Mouse (Mus musculus) CH12.LX (cell line): ENCODE measurements around the gene Ica1l. TPM values are rescaled to one million over a fixed set of nuclear protein-coding genes. Genes with fewer than 3 reads are reported as not detected.

Experiments used
- DNase-seq: peaks from one replicate; pipeline ENCODE4 v3.0.0-alpha.2; 2013; ENCODE audit errors: extremely low read depth
- H3K27ac ChIP-seq: 2 replicates; pipeline ENCODE4 v1.5.1; 2012; ENCODE audit warnings: low read depth, mild to moderate bottlenecking, control low read depth, moderate library complexity; ENCODE audit not compliant: insufficient read depth
- H3K27me3 ChIP-seq: replicated peaks from 2 replicates; pipeline ENCODE3; 2012; ENCODE audit warnings: inconsistent platforms
- H3K36me3 ChIP-seq, 2 experiments: replicated peaks in 1 of 2; 2 replicates each; pipeline versions ENCODE3 to v1.6.1; 2012; ENCODE audit warnings: inconsistent platforms in 1 of 2, low read length in 1 of 2, mild to moderate bottlenecking in 1 of 2, mixed read lengths in 1 of 2, moderate library complexity in 1 of 2; ENCODE audit not compliant: control insufficient read depth in 1 of 2, insufficient read depth in 1 of 2
- H3K4me1 ChIP-seq, 2 experiments: 2 replicates each; pipeline ENCODE4 v1.6.1; 2012; ENCODE audit warnings: inconsistent platforms in 1 of 2, moderate library complexity in 1 of 2; ENCODE audit not compliant: insufficient read depth in 2 of 2, control insufficient read depth in 1 of 2
- H3K4me2 ChIP-seq: 2 replicates; pipeline ENCODE4 v1.6.1; 2012; ENCODE audit warnings: low read depth, mild to moderate bottlenecking, control low read depth; ENCODE audit not compliant: poor library complexity, insufficient read depth, severe bottlenecking
- H3K4me3 ChIP-seq, 3 experiments: fragments of 150-350 bp in 1 of 3; sonication (generic) in 1 of 3; replicated peaks in 1 of 3; 2 replicates each; pipeline versions ENCODE3 to v1.5.1; 2011 to 2012; ENCODE audit warnings: low read depth in 2 of 3, low read length in 2 of 3, mild to moderate bottlenecking in 2 of 3, moderate library complexity in 2 of 3, control low read depth in 1 of 3, improper control_type of control experiment in 1 of 3, inconsistent platforms in 1 of 3, mixed read lengths in 1 of 3; ENCODE audit not compliant: poor library complexity in 1 of 3
- H3K79me2 ChIP-seq: replicated peaks from 2 replicates; pipeline ENCODE4 v1.6.1; 2012; ENCODE audit warnings: mild to moderate bottlenecking, moderate library complexity; ENCODE audit not compliant: control insufficient read depth, poor library complexity, insufficient read depth, severe bottlenecking; ENCODE audit errors: extremely low read depth
- H3K9ac ChIP-seq: 2 replicates; pipeline ENCODE4 v1.6.1; 2012; ENCODE audit warnings: low read depth, mild to moderate bottlenecking, control low read depth, moderate library complexity; ENCODE audit not compliant: insufficient read depth
- H3K9me3 ChIP-seq: replicated peaks from 2 replicates; pipeline ENCODE3; 2012; ENCODE audit warnings: low read length, inconsistent platforms, mixed read lengths
- BHLHE40 ChIP-seq: IDR thresholded peaks from 2 replicates; pipeline ENCODE4 v1.6.1; 2011; ENCODE audit warnings: mild to moderate bottlenecking, low read depth, low read length, improper control_type of control experiment
- CHD2 ChIP-seq: IDR thresholded peaks from 2 replicates; pipeline ENCODE4 v1.6.1; 2011; ENCODE audit warnings: low read length, improper control_type of control experiment
- CTCF ChIP-seq, 2 experiments: IDR thresholded peaks in 1 of 2; conservative IDR thresholded peaks in 1 of 2; 2 replicates each; pipeline ENCODE4 v1.5.1; 2011 to 2012; ENCODE audit warnings: low read depth in 2 of 2, low read length in 2 of 2, improper control_type of control experiment in 1 of 2, inconsistent platforms in 1 of 2, mild to moderate bottlenecking in 1 of 2, moderate library complexity in 1 of 2
- E2F4 ChIP-seq: IDR thresholded peaks from 2 replicates; pipeline ENCODE4 v1.6.1; 2011; ENCODE audit warnings: low read depth, low read length, improper control_type of control experiment; ENCODE audit not compliant: insufficient replicate concordance
- ELF1 ChIP-seq: IDR thresholded peaks from 2 replicates; pipeline ENCODE4 v1.6.1; 2014; ENCODE audit warnings: low read depth, mild to moderate bottlenecking, inconsistent platforms, low read length, improper control_type of control experiment
- EP300 ChIP-seq: IDR thresholded peaks from 2 replicates; pipeline ENCODE4 v1.6.1; 2011; ENCODE audit warnings: low read length, improper control_type of control experiment
- ETS1 ChIP-seq: conservative IDR thresholded peaks from 2 replicates; pipeline ENCODE4 v1.6.1; 2012; ENCODE audit warnings: low read depth, mild to moderate bottlenecking, inconsistent platforms, low read length, improper control_type of control experiment, moderate library complexity
- HCFC1 ChIP-seq: IDR thresholded peaks from 2 replicates; pipeline ENCODE4 v1.6.1; 2012; ENCODE audit warnings: low read depth, mild to moderate bottlenecking, inconsistent platforms, low read length, improper control_type of control experiment
- IRF4 ChIP-seq: IDR thresholded peaks from 2 replicates; pipeline ENCODE4 v1.6.1; 2014; ENCODE audit warnings: low read depth, mild to moderate bottlenecking, inconsistent platforms, low read length, improper control_type of control experiment
- JUND ChIP-seq: conservative IDR thresholded peaks from 2 replicates; pipeline ENCODE4 v1.6.1; 2011; ENCODE audit warnings: low read depth, low read length, improper control_type of control experiment
- KAT2A ChIP-seq: IDR thresholded peaks from 2 replicates; pipeline ENCODE4 v1.6.1; 2012; ENCODE audit warnings: low read length, improper control_type of control experiment, inconsistent platforms; ENCODE audit not compliant: insufficient replicate concordance
- MAX ChIP-seq: IDR thresholded peaks from 2 replicates; pipeline ENCODE4 v1.6.1; 2011; ENCODE audit warnings: low read length, improper control_type of control experiment
- MEF2A ChIP-seq: IDR thresholded peaks from 2 replicates; pipeline ENCODE4 v1.6.1; 2014; ENCODE audit warnings: low read depth, mild to moderate bottlenecking, inconsistent platforms, low read length, improper control_type of control experiment, borderline replicate concordance
- PAX5 ChIP-seq: IDR thresholded peaks from 2 replicates; pipeline ENCODE4 v1.6.1; 2012; ENCODE audit warnings: low read length, inconsistent platforms, mixed read lengths
- POLR2A ChIP-seq: IDR thresholded peaks from 2 replicates; pipeline ENCODE4 v1.6.1; 2011; ENCODE audit warnings: low read depth, mild to moderate bottlenecking, improper control_type of control experiment, low read length
- RAD21 ChIP-seq: IDR thresholded peaks from 2 replicates; pipeline ENCODE4 v1.6.1; 2011; ENCODE audit warnings: low read depth, mild to moderate bottlenecking, low read length, improper control_type of control experiment, moderate library complexity
- RCOR1 ChIP-seq: conservative IDR thresholded peaks from 2 replicates; pipeline ENCODE4 v1.6.1; 2012; ENCODE audit warnings: low read depth, mild to moderate bottlenecking, inconsistent platforms, low read length, improper control_type of control experiment
- SIN3A ChIP-seq: IDR thresholded peaks from 2 replicates; pipeline ENCODE4 v1.6.1; 2012; ENCODE audit warnings: low read length, improper control_type of control experiment, inconsistent platforms
- SMC3 ChIP-seq: IDR thresholded peaks from 2 replicates; pipeline ENCODE4 v1.6.1; 2011; ENCODE audit warnings: low read depth, low read length, improper control_type of control experiment
- TBP ChIP-seq: conservative IDR thresholded peaks from 2 replicates; pipeline ENCODE4 v1.6.1; 2011; ENCODE audit warnings: low read depth, low read length, improper control_type of control experiment
- UBTF ChIP-seq: IDR thresholded peaks from 2 replicates; pipeline ENCODE4 v1.6.1; 2012; ENCODE audit warnings: low read depth, mild to moderate bottlenecking, inconsistent platforms, low read length, improper control_type of control experiment, moderate library complexity
- USF1 ChIP-seq: IDR thresholded peaks from 2 replicates; pipeline ENCODE4 v1.6.1; 2014; ENCODE audit warnings: low read depth, mild to moderate bottlenecking, inconsistent platforms, low read length, improper control_type of control experiment
- USF2 ChIP-seq: conservative IDR thresholded peaks from 2 replicates; pipeline ENCODE4 v1.6.1; 2011; ENCODE audit warnings: low read depth, low read length, improper control_type of control experiment
- ZMIZ1 ChIP-seq: IDR thresholded peaks from 2 replicates; pipeline ENCODE4 v1.6.1; 2012; ENCODE audit warnings: low read depth, mild to moderate bottlenecking, inconsistent platforms, low read length, improper control_type of control experiment
- ZNF384 ChIP-seq: IDR thresholded peaks from 2 replicates; pipeline ENCODE4 v1.6.1; 2012; ENCODE audit warnings: low read depth, low read length, improper control_type of control experiment, inconsistent platforms
- dilution Hi-C: fragments of 300-500 bp; cut with MboI; formaldehyde crosslinking; loops from 2 replicates; pipeline ENCODE4 v1.14.3; 2020; ENCODE audit warnings: low sequenced_read_pairs; ENCODE audit not compliant: extremely low pct_unique_long_range_greater_than_20kb, extremely low pct_ligation_motif_present
- in situ Hi-C: fragments of 300-500 bp; cut with MboI; formaldehyde crosslinking; loops from 3 replicates; pipeline ENCODE4 v1.14.3; 2019; ENCODE audit warnings: low sequenced_read_pairs, low pct_ligation_motif_present, low pct_unique_long_range_greater_than_20kb, mixed read lengths
- polyA plus RNA-seq: library from polyadenylated mRNA; unstranded; fragments of >175 nt; gene quantifications from 2 replicates; pipeline ENCODE4 v1.2.1, GENCODE M21; 2012; ENCODE audit warnings: low read depth; ENCODE audit not compliant: insufficient read length
- total RNA-seq, 2 experiments: library from RNA; depleted of rRNA; stranded (reverse); fragments of 300-350 nt in 1 of 2; fragments of >200 nt in 1 of 2; gene quantifications; 2 replicates each; pipeline ENCODE4 v1.2.3; 2012 to 2014

The Ica1l gene
- total and polyA plus RNA-seq, 3 experiments, result 2.2 to 6.0 (median 5.0) TPM

DNA sequence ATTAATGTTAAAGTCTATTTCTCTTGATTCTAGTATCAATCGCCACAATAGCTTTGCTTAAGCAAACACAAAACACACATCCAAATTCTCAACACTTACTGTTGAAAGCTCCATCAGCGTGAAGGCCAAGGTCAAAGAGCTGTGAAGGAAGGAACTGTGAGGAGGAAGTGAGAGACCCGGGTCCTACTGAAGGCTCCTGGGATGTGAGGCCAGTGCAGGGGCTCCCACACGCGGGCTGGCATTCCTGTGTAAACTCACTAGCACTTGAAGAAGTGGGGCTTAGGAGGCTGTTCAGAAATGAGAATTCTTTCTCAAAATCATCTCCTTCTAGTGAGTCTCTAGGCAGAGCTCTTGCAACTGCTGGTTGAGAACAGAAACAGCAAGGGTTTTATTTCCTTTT is 45.6 kb downstream of the Ica1l start:
- DNase-seq, result peak; percentile 35
- no peaks in the 10 kb centered on the region for H3K9me3 ChIP-seq
- H3K79me2 ChIP-seq, result no peaks in the 10 kb centered on the region
- in situ Hi-C loops, result loop anchor here (25.0 kb wide), 1 partner anchor 235 kb away; the partner anchor contains the start of gene Bmpr2
- H3K36me3 ChIP-seq, result peaks cover 0 to 13% of the 10 kb centered on the region in 2 experiments
- peak overlapping the region; percentile 35 for H3K9ac ChIP-seq
- no peak overlapping the region for H3K27ac ChIP-seq
- peaks cover 5 to 31% of the 10 kb centered on the region in 2 experiments; a peak in 3 of 4 replicates for H3K4me1 ChIP-seq
- no peaks in the 10 kb centered on the region for H3K27me3 ChIP-seq
- TF ChIP-seq IRF4, result peak; percentile 76
- TF ChIP-seq POLR2A, result peak; percentile 31; the same call in 1 of the 2 replicates
- no peak for TF ChIP-seq E2F4
- H3K4me2 ChIP-seq, result peak overlapping the region; percentile 47; the same call in 1 of the 2 replicates
- dilution Hi-C loops, result no loop called here
- peak overlapping the region in 2 of 3 experiments; percentile 12 to 39 for H3K4me3 ChIP-seq

DNA sequence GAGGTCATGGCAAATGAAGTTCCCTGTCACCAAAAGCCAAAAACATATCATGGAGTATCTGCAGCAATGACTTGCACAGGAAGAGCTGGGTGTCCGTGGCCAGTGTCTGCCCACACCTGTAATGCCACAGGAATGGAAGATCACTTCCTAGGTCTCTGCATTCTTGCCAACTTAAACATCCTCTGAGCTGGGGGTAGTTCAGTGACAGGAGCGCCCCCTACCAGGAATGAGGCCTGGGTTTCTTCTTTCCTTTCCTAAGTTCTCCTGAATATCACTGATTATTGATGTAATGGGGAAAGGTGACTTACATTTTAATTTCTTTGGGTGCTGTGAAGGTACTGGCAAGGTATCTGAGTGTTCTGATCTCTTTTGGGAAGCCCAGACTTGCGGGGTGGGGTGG is 47.3 kb downstream of the Ica1l start:
- Histone ChIP-seq H3K79me2 (no peaks in the 10 kb centered on the region), H3K27ac (no peak overlapping the region), H3K4me2 (no peak overlapping the region), H3K27me3 (no peaks in the 10 kb centered on the region), H3K9me3 (no peaks in the 10 kb centered on the region), H3K36me3 (peaks cover 0 to 25% of the 10 kb centered on the region in 2 experiments), H3K4me3 (no peak overlapping the region), H3K4me1 (peaks cover 5 to 31% of the 10 kb centered on the region in 2 experiments; a peak in 3 of 4 replicates), H3K9ac (no peak overlapping the region)
- no peak for DNase-seq
- peak; percentile 24 for TF ChIP-seq SMC3
- TF ChIP-seq ELF1, result no peak
- no peak for TF ChIP-seq KAT2A
- TF ChIP-seq RAD21, result peak; percentile 8
- TF ChIP-seq CTCF (conservative IDR thresholded peaks at IDR 0.05 in 1 of 2, IDR thresholded peaks at IDR 0.05 in 1 of 2; ENCODE audit: low read depth in 2 of 2, low read length in 2 of 2), result peak in 1 of 2 experiments; percentile 63; a peak in 2 of 4 replicates
- in situ Hi-C loops (loop anchor here (25.0 kb wide), 1 partner anchor 233 kb away; the partner anchor contains the start of gene Bmpr2), dilution Hi-C loops (no loop called here)

DNA sequence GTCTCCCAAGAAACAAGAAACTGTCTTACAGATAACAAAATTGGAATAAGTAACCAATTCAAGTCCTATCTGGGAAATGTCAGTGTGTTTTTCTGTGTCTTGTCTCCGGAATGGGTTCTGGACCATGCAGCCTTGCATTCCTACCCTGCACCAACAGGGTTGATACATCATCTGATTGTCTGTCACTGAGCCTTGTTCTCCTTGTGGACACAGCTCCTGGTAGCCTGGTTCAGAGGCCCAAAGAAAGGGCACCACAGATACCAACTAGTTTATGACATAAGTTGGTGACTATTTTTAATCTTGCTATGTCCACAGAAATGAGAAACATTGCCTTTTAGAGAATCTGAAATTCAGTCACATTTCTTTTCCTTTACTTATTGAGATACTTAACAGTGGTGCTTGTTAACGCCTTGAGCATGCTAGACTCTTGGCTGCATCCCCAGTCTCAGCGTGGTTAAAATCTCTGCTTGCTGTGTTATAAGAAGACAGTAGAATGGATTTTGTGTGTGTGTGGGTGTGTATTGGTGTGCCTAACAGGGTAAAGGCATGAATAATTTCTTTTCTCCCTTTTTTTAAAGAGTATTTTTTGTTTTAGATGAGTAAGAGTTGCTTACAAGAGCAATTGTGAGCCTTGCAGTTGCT is 55.5 kb downstream of the Ica1l start:
- DNase-seq, result no peak
- no peaks in the 10 kb centered on the region for H3K27me3 ChIP-seq
- no peak overlapping the region for H3K27ac ChIP-seq
- H3K4me2 ChIP-seq, result no peak overlapping the region
- 0 out of 4 replicates have a peak, but pooled peaks cover 0 to 2% of the 10 kb centered on the region in 2 experiments for H3K4me1 ChIP-seq
- H3K9ac ChIP-seq, result no peak overlapping the region
- no peak for TF ChIP-seq JUND
- TF ChIP-seq SIN3A, result no peak
- TF ChIP-seq RCOR1, result no peak
- TF ChIP-seq ETS1, result no peak
- no peak for TF ChIP-seq USF1
- TF ChIP-seq SMC3, result no peak
- no peak for TF ChIP-seq TBP
- no peak for TF ChIP-seq RAD21
- TF ChIP-seq USF2, result no peak
- TF ChIP-seq BHLHE40, result no peak
- TF ChIP-seq MEF2A, result no peak
- TF ChIP-seq HCFC1, result no peak
- TF ChIP-seq EP300, result no peak
- no peak for TF ChIP-seq CHD2
- no peak for TF ChIP-seq MAX
- no peak for TF ChIP-seq ZMIZ1
- no peak for TF ChIP-seq PAX5
- no peak for TF ChIP-seq UBTF
- TF ChIP-seq ZNF384, result no peak
- H3K4me3 ChIP-seq, result no peak overlapping the region
- H3K36me3 ChIP-seq, result peaks cover 3 to 55% of the 10 kb centered on the region in 2 experiments
- in situ Hi-C loops, result loop anchor here (10.0 to 25.0 kb wide), 2 partner anchors 93 to 225 kb away; partner anchors contain the start of gene Bmpr2
- dilution Hi-C loops, result no loop called here
- H3K79me2 ChIP-seq, result no peaks in the 10 kb centered on the region
- peaks cover 3% of the 10 kb centered on the region for H3K9me3 ChIP-seq
